Mouse (Mus musculus) small intestine, adult 2 months (tissue): ENCODE data around the gene H2-T3. TPM values are rescaled to one million over a fixed set of nuclear protein-coding genes. Genes with fewer than 3 reads are reported as not detected.
"Not testable (repeated sequence)": the region's sequence is repeated elsewhere in the genome, so short reads cannot be mapped to it uniquely, and the experiment has no call there.

Experiments
- H3K27ac ChIP-seq: fragments of 200-500 bp; 2 replicates; pipeline ENCODE4 v1.5.1; 2012; ENCODE audit warnings: low read depth, low read length, control low read depth, inconsistent platforms; ENCODE audit not compliant: insufficient read depth
- H3K27me3 ChIP-seq: fragments of 200-500 bp; 2 replicates; pipeline ENCODE4 v1.6.1; 2012; ENCODE audit warnings: mild to moderate bottlenecking, moderate library complexity, low read length, inconsistent platforms; ENCODE audit not compliant: control insufficient read depth, insufficient read depth
- H3K36me3 ChIP-seq: fragments of 200-500 bp; 2 replicates; pipeline ENCODE4 v1.6.1; 2012; ENCODE audit warnings: mild to moderate bottlenecking, low read length, control low read depth, inconsistent platforms; ENCODE audit not compliant: control insufficient read depth, insufficient read depth
- H3K4me1 ChIP-seq: fragments of 200-500 bp; 2 replicates; pipeline ENCODE4 v1.6.1; 2012; ENCODE audit warnings: low read length, inconsistent platforms, mixed read lengths; ENCODE audit not compliant: control insufficient read depth, insufficient read depth, insufficient read length
- H3K4me3 ChIP-seq: fragments of 200-500 bp; 2 replicates; pipeline ENCODE4 v1.5.1; 2012; ENCODE audit warnings: low read depth, mild to moderate bottlenecking, control low read depth, inconsistent platforms, low read length, moderate library complexity
- CTCF ChIP-seq: fragments of 200-500 bp; IDR thresholded peaks from 2 replicates; pipeline ENCODE4 v1.5.1; 2012; ENCODE audit warnings: low read depth, mild to moderate bottlenecking, control low read depth, inconsistent platforms, low read length, moderate library complexity, mixed read lengths; ENCODE audit not compliant: insufficient replicate concordance, insufficient read length; ENCODE audit errors: extremely low read depth
- POLR2A ChIP-seq: fragments of 200-500 bp; IDR thresholded peaks from 2 replicates; pipeline ENCODE4 v1.6.1; 2012; ENCODE audit warnings: low read depth, mild to moderate bottlenecking, control low read depth, inconsistent platforms, low read length, moderate library complexity
- WGBS: fragments of 180-500 bp; shearing (Covaris S2); methylation state at CpG from one replicate; pipeline ENCODE4 v1.1.7; 2018; 5-methylcytosine and 5-hydroxymethylcytosine counted together
- polyA plus RNA-seq: library from polyadenylated mRNA; depleted of rRNA; stranded (reverse); fragments of >200 nt; gene quantifications from 2 replicates; pipeline ENCODE4 v1.2.3, GENCODE M21; 2012; rRNA removed

The H2-T3 gene
- polyA plus RNA-seq: 68.4 and 126 TPM in 2 replicates

- H3K27ac ChIP-seq: peak within 1 kb of the TSS; percentile 99
- H3K36me3 ChIP-seq: peaks cover 15% of the 10 kb centered on the region
- H3K4me1 ChIP-seq: peaks cover 6% of the 10 kb centered on the region; the same call in 1 of the 2 replicates
- 33% methylated on average over 2 of the region's 2 CpGs for WGBS
- no peaks in the 10 kb centered on the region for H3K27me3 ChIP-seq
- H3K4me3 ChIP-seq: peak within 1 kb of the TSS; percentile 85
- TF ChIP-seq POLR2A (no peak), CTCF (no peak)
Observed at GRCm38 (mm10) chr17:36190169-36190507, at the start of gene H2-T3. Gene H2-T3 (minus strand): TSS chr17:36190287.

- Histone ChIP-seq H3K27ac (no peak overlapping the region), H3K36me3 (no peaks in the 10 kb centered on the region), H3K27me3 (peaks cover 11% of the 10 kb centered on the region), H3K4me3 (peak overlapping the region; percentile 50), H3K4me1 (peaks cover 3% of the 10 kb centered on the region; the same call in 1 of the 2 replicates)
- TF ChIP-seq CTCF (no peak), POLR2A (no peak)
- WGBS: 4% methylated on average over 27 of the region's 27 CpGs
Observed at GRCm38 (mm10) chr17:36237321-36237921, 47.3 kb upstream of the H2-T3 start.

GRCm38 (mm10) chr17:36235300-36235699 is 45.2 kb upstream of the H2-T3 start:
- WGBS: 11% methylated on average over 9 of the region's 9 CpGs
- not testable (repeated sequence) for H3K27ac ChIP-seq, H3K4me3 ChIP-seq, H3K4me1 ChIP-seq, H3K27me3 ChIP-seq, H3K36me3 ChIP-seq

- H3K4me3 ChIP-seq: no peak overlapping the region
- TF ChIP-seq CTCF (no peak), POLR2A (no peak)
- H3K36me3 ChIP-seq: no peaks in the 10 kb centered on the region
- WGBS: 76% methylated on average over 5 of the region's 5 CpGs
- H3K27ac ChIP-seq: no peak overlapping the region
- peaks cover 3% of the 10 kb centered on the region; the same call in 1 of the 2 replicates for H3K4me1 ChIP-seq
- peaks cover 5% of the 10 kb centered on the region; the same call in 1 of the 2 replicates for H3K27me3 ChIP-seq
Observed at GRCm38 (mm10) chr17:36233572-36233971, 43.5 kb upstream of the H2-T3 start.

GRCm38 (mm10) chr17:36231318-36231717 is 41.2 kb upstream of the H2-T3 start:
- no peak overlapping the region for H3K27ac ChIP-seq
- TF ChIP-seq CTCF (peak; percentile 85), POLR2A (no peak)
- no peaks in the 10 kb centered on the region for H3K36me3 ChIP-seq
- no peaks in the 10 kb centered on the region for H3K4me1 ChIP-seq
- H3K27me3 ChIP-seq: peaks cover 4% of the 10 kb centered on the region; the same call in 1 of the 2 replicates
- 8% methylated on average over 36 of the region's 36 CpGs for WGBS
- no peak overlapping the region for H3K4me3 ChIP-seq

- Histone ChIP-seq H3K36me3 (no peaks in the 10 kb centered on the region), H3K27ac (no peak overlapping the region), H3K27me3 (peaks cover 17% of the 10 kb centered on the region), H3K4me1 (no peaks in the 10 kb centered on the region), H3K4me3 (no peak overlapping the region)
- 10% methylated on average over 5 of the region's 5 CpGs for WGBS
- no peak for TF ChIP-seq CTCF
- no peak for TF ChIP-seq POLR2A
Observed at GRCm38 (mm10) chr17:36229046-36229445, 39.0 kb upstream of the H2-T3 start.

- WGBS: 14% methylated on average over 8 of the region's 8 CpGs
- Histone ChIP-seq H3K4me3 (no peak overlapping the region), H3K27ac (no peak overlapping the region), H3K36me3 (no peaks in the 10 kb centered on the region), H3K27me3 (peaks cover 24% of the 10 kb centered on the region), H3K4me1 (no peaks in the 10 kb centered on the region)
- TF ChIP-seq POLR2A: no peak
- 0 out of 2 replicates have a peak, but pooled peaks have one; percentile 11 for TF ChIP-seq CTCF
Observed at GRCm38 (mm10) chr17:36226921-36227320, 36.8 kb upstream of the H2-T3 start.

- Histone ChIP-seq H3K4me3 (no peak overlapping the region), H3K27me3 (peaks cover 29% of the 10 kb centered on the region), H3K4me1 (no peaks in the 10 kb centered on the region), H3K27ac (no peak overlapping the region), H3K36me3 (no peaks in the 10 kb centered on the region)
- WGBS: 10% methylated on average over 9 of the region's 9 CpGs
- TF ChIP-seq POLR2A (no peak), CTCF (no peak)
Observed at GRCm38 (mm10) chr17:36225231-36225824, 35.2 kb upstream of the H2-T3 start.
